Mouse (Mus musculus) heart, embryonic 15.5 days (tissue): Measurements from ENCODE around the gene Fezf2. TPM values are rescaled to one million over a fixed set of nuclear protein-coding genes. Genes with fewer than 3 reads are reported as not detected.

ENCODE experiments used
- ATAC-seq: fragments of 200-750 bp; cut with Nextera tagmentation; replicated peaks from 2 replicates; pipeline ENCODE4 v1.8.0; 2017; ENCODE audit warnings: low read depth, moderate TSS enrichment; ENCODE audit not compliant: insufficient number of reproducible peaks, insufficient read depth, low FRiP score
- H3K27ac ChIP-seq: fragments of 300-500 bp; sonication (generic); 2 replicates; pipeline ENCODE4 v1.5.1; 2015; ENCODE audit warnings: mild to moderate bottlenecking, inconsistent platforms
- H3K27me3 ChIP-seq: fragments of 300-500 bp; sonication (generic); 2 replicates; pipeline ENCODE4 v1.6.1; 2015; ENCODE audit warnings: inconsistent platforms
- H3K36me3 ChIP-seq: fragments of 300-500 bp; sonication (generic); 2 replicates; pipeline ENCODE4 v1.6.1; 2015; ENCODE audit warnings: mild to moderate bottlenecking, inconsistent platforms
- H3K4me1 ChIP-seq: fragments of 300-500 bp; sonication (generic); replicated peaks from 2 replicates; pipeline ENCODE4 v1.6.1; 2015; ENCODE audit warnings: inconsistent platforms
- H3K4me2 ChIP-seq: fragments of 300-500 bp; sonication (generic); 2 replicates; pipeline ENCODE4 v1.6.1; 2015; ENCODE audit warnings: inconsistent platforms, mild to moderate bottlenecking, moderate library complexity
- H3K4me3 ChIP-seq: fragments of 300-500 bp; sonication (generic); 2 replicates; pipeline ENCODE4 v1.5.1; 2015; ENCODE audit warnings: mild to moderate bottlenecking, inconsistent platforms
- H3K9ac ChIP-seq: fragments of 300-500 bp; sonication (generic); 2 replicates; pipeline ENCODE4 v1.6.1; 2015; ENCODE audit warnings: mild to moderate bottlenecking, inconsistent platforms
- H3K9me3 ChIP-seq: fragments of 300-500 bp; sonication (generic); replicated peaks from 2 replicates; pipeline ENCODE4 v1.6.1; 2016; ENCODE audit warnings: inconsistent platforms
- WGBS: fragments of 180-500 bp; shearing (Covaris S2); methylation state at CpG from one replicate; pipeline ENCODE4 v1.1.7; 2015; ENCODE audit warnings: mixed read lengths; 5-methylcytosine and 5-hydroxymethylcytosine counted together
- polyA plus RNA-seq: library from polyadenylated mRNA; unstranded; fragments of >200 nt; fragmentation: Nextera tagmentation; extraction: Ambion mirVana; gene quantifications from 2 replicates; pipeline ENCODE4 v1.2.1, GENCODE M21; 2015

Gene Fezf2
- polyA plus RNA-seq, 1 experiment from 2014 or later = 0.09 TPM

DNA sequence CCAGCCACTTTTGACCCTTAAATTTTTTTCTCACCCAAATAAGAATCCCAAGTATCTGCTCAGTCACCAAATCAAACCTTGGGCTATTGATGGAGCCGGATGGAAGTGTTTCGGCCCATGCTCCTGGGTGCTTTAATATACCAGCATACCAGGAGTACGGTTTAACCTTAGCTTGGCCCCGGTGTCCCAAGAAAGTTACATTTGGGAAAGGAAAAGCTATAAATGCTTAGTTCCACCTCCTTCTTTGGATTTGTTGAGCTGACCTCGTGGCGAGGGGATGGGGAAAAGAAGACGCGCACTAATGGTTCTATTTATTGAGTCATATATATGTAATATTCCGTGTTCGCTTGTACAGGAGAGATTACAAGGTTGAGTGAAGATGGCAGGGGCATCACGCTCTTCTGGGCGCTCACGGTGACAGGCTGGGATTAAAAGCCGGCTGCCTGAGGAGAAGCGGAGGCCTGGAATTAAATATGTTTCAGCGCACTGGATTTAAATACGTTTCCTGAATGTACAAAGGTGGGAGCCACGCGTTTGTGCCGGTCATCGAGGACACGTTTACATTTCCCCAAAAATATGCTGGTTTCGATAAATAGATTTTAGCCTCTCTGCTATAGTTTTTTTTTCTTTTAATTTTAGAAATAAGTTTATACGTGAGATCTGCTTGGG, 6.1 kb downstream of the Fezf2 start:
- H3K4me2 ChIP-seq = no peak overlapping the region
- H3K9ac ChIP-seq = no peak overlapping the region
- H3K4me1 ChIP-seq = peaks cover 42% of the 10 kb centered on the region
- no peak for ATAC-seq
- H3K27ac ChIP-seq = no peak overlapping the region
- peaks cover 96% of the 10 kb centered on the region for H3K27me3 ChIP-seq
- H3K9me3 ChIP-seq = no peaks in the 10 kb centered on the region
- peak overlapping the region; percentile 14 for H3K4me3 ChIP-seq
- 5% methylated on average over 24 of the region's 24 CpGs for WGBS
- H3K36me3 ChIP-seq = no peaks in the 10 kb centered on the region

DNA sequence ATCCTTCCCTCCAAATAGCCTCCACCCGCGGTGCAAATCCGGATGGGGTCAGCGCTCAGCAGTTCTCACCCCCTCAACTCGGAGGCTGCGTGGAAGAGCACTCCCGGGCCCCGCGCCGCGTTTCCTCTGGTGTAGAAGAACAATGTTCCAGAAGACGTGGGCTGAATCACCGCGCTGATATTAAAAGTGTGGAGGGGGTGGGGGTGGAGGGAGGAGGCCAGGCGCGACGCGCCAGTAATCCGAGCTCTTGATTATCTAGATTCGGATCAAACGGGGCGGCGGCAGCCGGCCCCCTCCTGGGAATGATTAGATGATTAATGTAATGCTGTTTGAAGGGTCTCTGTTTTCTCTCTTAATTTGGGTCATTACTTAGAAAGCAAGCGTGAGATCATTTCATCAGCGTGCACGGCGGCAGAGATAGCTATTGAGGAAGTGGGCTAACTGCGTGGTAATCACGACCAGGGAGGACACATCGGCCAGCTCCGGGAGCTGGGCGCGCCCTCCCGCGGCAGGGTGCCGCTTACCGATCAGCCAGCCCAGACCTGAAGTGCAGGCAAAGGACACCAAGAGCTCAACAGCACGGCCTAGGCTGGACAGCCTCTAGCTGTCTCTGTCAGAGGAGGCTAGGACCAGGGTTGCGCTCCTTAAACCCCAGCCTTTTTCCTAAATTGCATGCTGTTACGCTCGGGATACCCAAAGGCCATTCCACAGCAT, 6.8 kb downstream of the Fezf2 start:
- WGBS = under 1% methylated on average over 42 of the region's 42 CpGs
- ATAC-seq = no peak
- H3K4me2 ChIP-seq = peak overlapping the region; percentile 26; the same call in 1 of the 2 replicates

GRCm38 (mm10) chr14:12340238-12341074, 7.5 kb downstream of the Fezf2 start:
- WGBS = under 1% methylated on average over 19 of the region's 19 CpGs
- no peaks in the 10 kb centered on the region for H3K36me3 ChIP-seq
- no peak overlapping the region for H3K9ac ChIP-seq
- no peak for ATAC-seq
- H3K4me2 ChIP-seq = peak overlapping the region; percentile 43
- no peaks in the 10 kb centered on the region for H3K9me3 ChIP-seq
- H3K4me3 ChIP-seq = peak overlapping the region; percentile 24
- H3K27me3 ChIP-seq = peaks cover 95% of the 10 kb centered on the region
- H3K27ac ChIP-seq = no peak overlapping the region
- H3K4me1 ChIP-seq = peaks cover 27% of the 10 kb centered on the region

More for the DNA sequence above, 6.8 kb downstream of the Fezf2 start:
- H3K27ac ChIP-seq = no peak overlapping the region
- no peaks in the 10 kb centered on the region for H3K36me3 ChIP-seq
- peak overlapping the region; percentile 14 for H3K4me3 ChIP-seq
- peaks cover 96% of the 10 kb centered on the region for H3K27me3 ChIP-seq
- H3K4me1 ChIP-seq = peaks cover 35% of the 10 kb centered on the region
- no peaks in the 10 kb centered on the region for H3K9me3 ChIP-seq
- H3K9ac ChIP-seq = no peak overlapping the region

DNA sequence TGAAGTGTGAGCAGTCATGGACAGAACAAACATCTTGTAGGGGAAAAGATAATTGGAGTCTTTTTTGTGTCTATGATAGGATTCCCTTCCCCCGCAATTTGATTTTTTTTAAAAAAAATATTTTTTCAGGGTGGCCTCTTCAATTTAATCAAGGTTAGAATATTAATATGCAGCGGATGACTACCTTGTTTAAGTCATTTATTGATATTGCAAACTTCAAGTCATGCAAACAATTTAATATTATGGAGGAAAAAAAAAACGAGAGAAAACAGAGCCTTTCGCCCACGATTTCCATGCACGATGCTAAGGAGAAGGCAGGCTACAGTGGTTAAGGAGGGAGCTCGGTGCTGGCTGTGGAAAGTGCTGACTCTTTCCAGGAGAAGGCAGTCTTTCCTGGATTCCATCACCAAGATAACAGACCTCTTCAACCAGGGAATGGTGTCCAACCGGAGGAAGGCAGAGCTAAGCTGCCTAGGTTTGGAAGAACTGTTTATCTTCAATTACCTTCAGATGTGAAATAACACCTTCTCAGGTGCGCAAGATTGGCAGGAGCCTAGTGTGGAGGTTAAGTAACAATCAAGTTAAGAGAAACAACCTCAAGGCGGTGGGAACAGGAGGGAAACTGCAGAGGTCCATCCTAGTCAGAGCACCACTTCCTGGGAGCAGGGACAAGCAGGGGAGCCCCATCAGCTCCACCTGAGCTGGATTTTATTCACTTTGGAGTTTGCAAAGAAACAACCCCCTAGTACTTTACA, 9.0 kb downstream of the Fezf2 start:
- H3K4me1 ChIP-seq = peaks cover 16% of the 10 kb centered on the region
- H3K27ac ChIP-seq = no peak overlapping the region
- no peak for ATAC-seq
- H3K27me3 ChIP-seq = peaks cover 95% of the 10 kb centered on the region
- WGBS = 4% methylated on average over 10 of the region's 10 CpGs
- no peaks in the 10 kb centered on the region for H3K9me3 ChIP-seq
- H3K9ac ChIP-seq = no peak overlapping the region
- no peaks in the 10 kb centered on the region for H3K36me3 ChIP-seq
- H3K4me2 ChIP-seq = no peak overlapping the region
- no peak overlapping the region for H3K4me3 ChIP-seq

DNA sequence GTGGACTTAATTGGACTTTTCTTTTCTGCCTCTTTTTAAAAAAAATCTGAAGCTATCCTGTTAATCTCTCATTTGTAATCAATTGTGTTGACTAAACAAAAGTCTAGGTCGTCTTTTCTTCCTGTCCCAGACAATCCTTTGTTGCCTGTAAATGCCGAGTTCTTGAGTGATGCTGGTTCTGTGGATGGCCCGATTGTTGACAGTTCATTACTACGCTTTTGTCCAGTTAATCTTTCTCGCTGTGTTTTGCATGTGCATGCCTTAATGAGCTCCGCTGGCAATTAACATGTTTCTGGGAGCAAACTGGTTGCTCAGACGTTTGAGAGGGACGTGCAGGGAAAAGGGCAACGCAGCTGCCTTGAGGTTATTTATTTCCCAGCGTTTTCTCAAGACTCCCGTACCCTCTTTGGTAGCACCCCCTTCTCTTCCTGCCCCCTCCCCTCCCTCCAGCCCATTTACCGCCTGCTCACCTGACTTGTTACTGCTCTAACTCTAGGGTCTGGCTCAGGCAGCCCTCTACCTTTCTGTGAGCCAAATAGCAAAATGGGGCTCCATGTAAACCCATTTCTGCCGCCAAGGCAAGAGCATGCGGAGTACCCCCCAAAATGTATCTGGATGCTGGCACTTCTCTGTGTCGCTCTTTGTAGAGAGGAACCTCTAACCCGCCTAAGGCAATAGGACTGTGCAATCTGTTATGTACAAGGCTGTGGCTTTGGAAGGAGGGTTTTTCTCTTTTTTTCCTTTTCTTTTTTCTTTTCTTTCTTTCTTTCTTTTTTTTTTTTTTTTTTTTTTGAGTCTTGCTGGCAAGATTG, 9.8 kb downstream of the Fezf2 start:
- WGBS = 4% methylated on average over 16 of the region's 16 CpGs
- Histone ChIP-seq H3K4me2 (no peak overlapping the region), H3K27ac (no peak overlapping the region), H3K27me3 (peaks cover 89% of the 10 kb centered on the region), H3K4me1 (peaks cover 14% of the 10 kb centered on the region), H3K9ac (no peak overlapping the region), H3K36me3 (no peaks in the 10 kb centered on the region), H3K9me3 (no peaks in the 10 kb centered on the region), H3K4me3 (no peak overlapping the region)
- no peak for ATAC-seq

GRCm38 (mm10) chr14:12337421-12337997, 10.5 kb downstream of the Fezf2 start:
- WGBS = 9% methylated on average over 8 of the region's 8 CpGs
- no peak for ATAC-seq
- H3K4me2 ChIP-seq = no peak overlapping the region
- H3K4me1 ChIP-seq = peaks cover 14% of the 10 kb centered on the region
- no peak overlapping the region for H3K9ac ChIP-seq
- H3K36me3 ChIP-seq = no peaks in the 10 kb centered on the region
- H3K27ac ChIP-seq = no peak overlapping the region
- H3K27me3 ChIP-seq = peaks cover 82% of the 10 kb centered on the region
- H3K4me3 ChIP-seq = no peak overlapping the region
- H3K9me3 ChIP-seq = no peaks in the 10 kb centered on the region

GRCm38 (mm10) chr14:12334925-12335324, 13.1 kb downstream of the Fezf2 start:
- Histone ChIP-seq H3K27me3 (peaks cover 56% of the 10 kb centered on the region), H3K9me3 (no peaks in the 10 kb centered on the region), H3K9ac (no peak overlapping the region), H3K36me3 (no peaks in the 10 kb centered on the region), H3K4me2 (no peak overlapping the region), H3K4me1 (no peaks in the 10 kb centered on the region; the same call in 1 of the 2 replicates), H3K4me3 (no peak overlapping the region), H3K27ac (no peak overlapping the region)
- 40% methylated on average over 7 of the region's 7 CpGs for WGBS
- no peak for ATAC-seq

GRCm38 (mm10) chr14:12333622-12334021, 14.4 kb downstream of the Fezf2 start:
- Histone ChIP-seq H3K9me3 (no peaks in the 10 kb centered on the region), H3K4me1 (no peaks in the 10 kb centered on the region), H3K4me2 (no peak overlapping the region), H3K4me3 (no peak overlapping the region), H3K9ac (no peak overlapping the region), H3K27ac (no peak overlapping the region), H3K36me3 (no peaks in the 10 kb centered on the region), H3K27me3 (peaks cover 46% of the 10 kb centered on the region)
- 72% methylated on average over 7 of the region's 7 CpGs for WGBS
- ATAC-seq = no peak

GRCm38 (mm10) chr14:12303106-12303505, 44.9 kb downstream of the Fezf2 start:
- peaks cover 5% of the 10 kb centered on the region; the same call in 1 of the 2 replicates for H3K36me3 ChIP-seq
- H3K4me1 ChIP-seq = no peaks in the 10 kb centered on the region
- no peak overlapping the region for H3K27ac ChIP-seq
- no peak overlapping the region for H3K9ac ChIP-seq
- 77% methylated on average over 2 of the region's 2 CpGs for WGBS
- H3K4me2 ChIP-seq = no peak overlapping the region
- H3K4me3 ChIP-seq = no peak overlapping the region
- ATAC-seq = no peak
- H3K9me3 ChIP-seq = no peaks in the 10 kb centered on the region
- H3K27me3 ChIP-seq = no peaks in the 10 kb centered on the region

DNA sequence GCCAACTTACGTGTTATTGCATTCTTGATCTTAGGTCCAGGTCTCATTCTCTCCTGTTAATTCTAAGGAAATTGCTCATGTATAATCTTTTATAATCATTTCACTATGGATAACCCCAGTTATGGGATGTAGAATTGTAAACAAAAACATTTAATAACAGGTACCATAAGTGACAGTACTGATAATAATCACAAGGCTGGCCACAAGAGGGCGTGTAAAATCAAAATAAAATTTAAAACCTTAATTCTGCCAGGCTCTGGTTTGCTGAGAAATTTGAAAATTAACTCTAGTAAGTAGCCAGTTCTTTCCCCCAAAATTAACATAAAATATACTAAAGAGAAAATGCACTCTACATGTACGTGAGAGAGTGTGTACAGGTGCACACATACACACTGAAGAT, 47.3 kb downstream of the Fezf2 start:
- ATAC-seq = no peak
- no peak overlapping the region for H3K4me2 ChIP-seq
- H3K4me1 ChIP-seq = no peaks in the 10 kb centered on the region
- WGBS = 70% methylated on average over 3 of the region's 3 CpGs
- no peak overlapping the region for H3K4me3 ChIP-seq
- no peak overlapping the region for H3K27ac ChIP-seq
- H3K9me3 ChIP-seq = no peaks in the 10 kb centered on the region
- H3K9ac ChIP-seq = no peak overlapping the region
- peaks cover 6% of the 10 kb centered on the region; the same call in 1 of the 2 replicates for H3K36me3 ChIP-seq
- H3K27me3 ChIP-seq = no peaks in the 10 kb centered on the region
